Mouse (Mus musculus): ENCODE measurements at regions not wholly inside any gene's neighbourhood (a gene's known extent, or its start where the extent isn't known, plus 50 kb on each side); places are given as distances from the start of the nearest gene placed in this dataset.

DNA sequence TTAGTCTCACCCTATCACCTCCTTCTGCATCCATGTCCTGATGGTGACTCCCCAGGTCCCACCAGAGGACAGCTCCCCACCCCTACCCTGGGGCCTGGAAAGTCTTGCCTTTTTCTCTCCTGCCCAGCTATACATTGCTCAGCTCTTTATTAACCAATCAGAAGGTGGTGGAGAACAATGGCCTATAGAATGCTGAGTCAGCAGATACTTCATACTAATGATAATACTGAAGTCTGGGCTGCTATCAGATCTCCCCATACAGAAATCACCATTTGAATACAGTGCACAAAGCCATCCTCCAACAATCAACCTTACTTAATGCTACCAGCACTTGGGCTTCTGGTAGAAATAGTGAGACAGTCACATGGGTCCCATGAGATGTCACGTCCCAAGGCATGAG lies 141.2 kb upstream of the Map3k1 start:
- H3K27me3 ChIP-seq (replicated peaks; ENCODE audit: control insufficient read depth, insufficient read depth, low read length), result no peaks in the 10 kb centered on the region
- H3K4me1 ChIP-seq (ENCODE audit: control insufficient read depth, insufficient read depth, low read length), result peaks cover 11% of the 10 kb centered on the region
- H3K9me3 ChIP-seq (ENCODE audit: control insufficient read depth, low read length), result no peaks in the 10 kb centered on the region
- no peaks in the 10 kb centered on the region for H3K36me3 ChIP-seq (ENCODE audit: control insufficient read depth, insufficient read depth, low read length)
- H3K27ac ChIP-seq (replicated peaks; ENCODE audit: low read depth, low read length), result no peak overlapping the region
- DNase-seq (ENCODE audit: low spot score) (no peak), ATAC-seq (ENCODE audit: low read depth) (no peak)
- no peak overlapping the region for H3K4me3 ChIP-seq (ENCODE audit: low read depth, low read length)
- no peak overlapping the region for H3K9ac ChIP-seq (ENCODE audit: low read depth, low read length)
- 89% methylated on average over 1 of the region's 1 CpGs for WGBS
- no peak overlapping the region for H3K4me2 ChIP-seq (ENCODE audit: low read depth, low read length)

DNA sequence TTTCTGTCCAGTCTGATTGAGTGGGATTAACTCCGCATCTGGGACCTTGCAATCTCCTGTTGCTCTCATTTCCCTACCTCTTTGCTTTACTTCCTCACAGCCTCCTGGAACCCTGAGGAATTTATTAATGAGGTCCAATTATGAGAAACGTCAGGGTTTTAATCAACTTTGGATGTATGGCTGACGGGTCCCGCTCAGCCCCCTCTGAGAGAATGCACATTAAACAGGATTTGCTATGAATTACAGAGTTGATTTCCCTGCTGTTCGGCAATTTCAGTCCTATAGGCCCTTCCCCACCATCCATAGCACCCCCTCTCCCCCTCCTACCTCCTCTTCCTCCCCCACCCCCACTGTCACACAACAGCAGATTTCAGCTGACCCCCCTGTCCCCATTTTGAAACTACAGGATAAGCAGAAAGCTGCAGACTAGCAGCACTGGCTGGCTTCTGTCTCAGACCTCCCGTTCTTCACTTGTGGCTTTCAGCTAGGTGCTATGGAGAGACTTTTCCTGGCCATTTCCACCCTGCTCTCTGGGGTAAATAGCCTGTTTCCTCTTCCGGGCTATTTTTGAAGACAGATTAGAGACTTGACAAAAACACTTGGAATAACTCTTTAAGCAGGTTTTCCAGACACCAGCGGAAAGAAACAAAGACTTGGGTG lies 145.2 kb upstream of the Map3k1 start:
- WGBS, result 40% methylated on average over 8 of the region's 8 CpGs
- H3K4me1 ChIP-seq (ENCODE audit: control insufficient read depth, insufficient read depth, low read length), result peaks cover 11% of the 10 kb centered on the region
- DNase-seq (ENCODE audit: low spot score) (no peak), ATAC-seq (ENCODE audit: low read depth) (no peak)
- no peaks in the 10 kb centered on the region for H3K36me3 ChIP-seq (ENCODE audit: control insufficient read depth, insufficient read depth, low read length)
- 0 out of 2 replicates have a peak overlapping the region, but pooled peaks have one; percentile 9 for H3K27ac ChIP-seq (replicated peaks; ENCODE audit: low read depth, low read length)
- no peaks in the 10 kb centered on the region for H3K9me3 ChIP-seq (ENCODE audit: control insufficient read depth, low read length)
- H3K9ac ChIP-seq (ENCODE audit: low read depth, low read length), result no peak overlapping the region
- no peaks in the 10 kb centered on the region for H3K27me3 ChIP-seq (replicated peaks; ENCODE audit: control insufficient read depth, insufficient read depth, low read length)
- no peak overlapping the region for H3K4me2 ChIP-seq (ENCODE audit: low read depth, low read length)
- no peak overlapping the region for H3K4me3 ChIP-seq (ENCODE audit: low read depth, low read length)

DNA sequence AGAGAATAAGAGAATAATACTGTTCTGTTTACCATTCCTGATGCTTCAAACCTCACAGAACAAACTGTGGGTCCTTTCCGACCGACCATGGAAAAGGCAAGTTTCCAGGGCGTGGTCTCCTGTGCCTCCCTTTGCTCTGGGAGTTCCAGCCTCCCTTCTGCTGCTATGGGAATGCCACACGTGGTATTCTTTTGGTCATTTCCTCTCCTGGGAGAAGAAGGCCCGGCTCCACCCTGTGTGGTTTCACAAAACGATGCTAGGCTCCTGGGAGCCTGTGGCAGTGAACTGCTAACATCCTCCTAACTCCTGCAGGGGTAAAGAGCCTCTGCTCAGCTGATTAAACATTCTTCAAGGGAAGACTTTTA lies 145.7 kb upstream of the Map3k1 start:
- 13% methylated on average over 6 of the region's 6 CpGs for WGBS
- peak; percentile 47 for DNase-seq (ENCODE audit: low spot score)
- no peaks in the 10 kb centered on the region for H3K27me3 ChIP-seq (replicated peaks; ENCODE audit: control insufficient read depth, insufficient read depth, low read length)
- H3K4me1 ChIP-seq (ENCODE audit: control insufficient read depth, insufficient read depth, low read length), result peaks cover 11% of the 10 kb centered on the region
- no peaks in the 10 kb centered on the region for H3K36me3 ChIP-seq (ENCODE audit: control insufficient read depth, insufficient read depth, low read length)
- no peak overlapping the region for H3K4me2 ChIP-seq (ENCODE audit: low read depth, low read length)
- H3K27ac ChIP-seq (replicated peaks; ENCODE audit: low read depth, low read length), result 0 out of 2 replicates have a peak overlapping the region, but pooled peaks have one; percentile 9
- no peaks in the 10 kb centered on the region for H3K9me3 ChIP-seq (ENCODE audit: control insufficient read depth, low read length)
- peak; percentile 22; the same call in 1 of the 2 replicates for ATAC-seq (ENCODE audit: low read depth)
- H3K9ac ChIP-seq (ENCODE audit: low read depth, low read length), result no peak overlapping the region
- H3K4me3 ChIP-seq (ENCODE audit: low read depth, low read length), result no peak overlapping the region

DNA sequence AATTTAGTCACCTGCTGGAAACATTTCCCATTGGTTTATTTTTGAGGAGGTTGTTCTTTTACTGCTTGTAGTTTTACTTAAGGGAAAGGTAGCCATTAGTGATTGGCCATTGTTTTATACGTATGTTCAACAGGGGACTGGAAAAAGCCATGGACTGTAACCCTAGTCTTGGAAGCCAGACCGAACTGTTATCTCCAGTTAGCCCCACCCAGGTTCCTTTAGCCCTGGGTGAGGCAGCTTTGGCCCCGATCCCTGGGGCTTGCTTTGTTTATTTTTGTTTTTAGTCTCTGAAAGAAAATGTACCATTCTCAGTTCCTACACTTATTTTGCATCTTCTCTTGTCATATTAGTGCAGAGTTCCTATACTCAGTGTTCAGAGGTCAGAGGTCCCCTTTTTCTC lies 148.3 kb upstream of the Map3k1 start:
- Histone ChIP-seq H3K4me1 (ENCODE audit: control insufficient read depth, insufficient read depth, low read length) (peaks cover 11% of the 10 kb centered on the region), H3K9me3 (ENCODE audit: control insufficient read depth, low read length) (no peaks in the 10 kb centered on the region), H3K4me3 (ENCODE audit: low read depth, low read length) (no peak overlapping the region), H3K27me3 (replicated peaks; ENCODE audit: control insufficient read depth, insufficient read depth, low read length) (no peaks in the 10 kb centered on the region), H3K36me3 (ENCODE audit: control insufficient read depth, insufficient read depth, low read length) (no peaks in the 10 kb centered on the region), H3K4me2 (ENCODE audit: low read depth, low read length) (no peak overlapping the region), H3K27ac (replicated peaks; ENCODE audit: low read depth, low read length) (no peak overlapping the region), H3K9ac (ENCODE audit: low read depth, low read length) (no peak overlapping the region)
- ATAC-seq (ENCODE audit: low read depth) (no peak), DNase-seq (ENCODE audit: low spot score) (no peak)
- WGBS, result 72% methylated on average over 3 of the region's 3 CpGs

DNA sequence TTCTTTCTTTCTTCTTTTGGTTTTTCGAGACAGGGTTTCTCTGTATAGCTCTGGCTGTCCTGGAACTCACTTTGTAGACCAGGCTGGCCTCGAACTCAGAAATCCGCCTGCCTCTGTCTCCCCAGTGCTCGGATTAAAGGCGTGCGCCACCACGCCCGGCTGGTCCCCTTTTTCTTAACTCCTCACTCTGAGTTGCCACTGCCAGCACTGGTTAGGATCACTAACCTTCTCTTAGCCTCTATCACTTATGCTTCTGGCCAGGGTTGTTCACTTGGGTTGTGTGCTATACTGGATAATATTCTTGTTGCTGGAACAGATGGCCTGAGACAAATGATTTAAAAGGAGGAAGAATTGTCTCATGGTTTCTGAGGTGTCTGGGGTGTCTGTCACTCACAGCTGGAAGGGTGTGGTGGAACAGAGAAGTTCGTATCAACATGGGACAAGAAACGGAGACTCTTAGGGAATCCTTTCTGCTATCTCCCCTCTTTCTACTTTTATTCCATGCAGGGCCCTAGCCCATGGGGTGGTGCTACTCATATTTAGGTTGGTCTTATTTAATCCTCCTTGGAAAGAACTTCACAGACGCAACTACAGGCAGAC lies 149.0 kb upstream of the Map3k1 start:
- Histone ChIP-seq H3K36me3 (ENCODE audit: control insufficient read depth, insufficient read depth, low read length) (no peaks in the 10 kb centered on the region), H3K27ac (replicated peaks; ENCODE audit: low read depth, low read length) (no peak overlapping the region), H3K27me3 (replicated peaks; ENCODE audit: control insufficient read depth, insufficient read depth, low read length) (no peaks in the 10 kb centered on the region), H3K4me1 (ENCODE audit: control insufficient read depth, insufficient read depth, low read length) (peaks cover 11% of the 10 kb centered on the region), H3K4me3 (ENCODE audit: low read depth, low read length) (no peak overlapping the region), H3K4me2 (ENCODE audit: low read depth, low read length) (no peak overlapping the region), H3K9me3 (ENCODE audit: control insufficient read depth, low read length) (no peaks in the 10 kb centered on the region), H3K9ac (ENCODE audit: low read depth, low read length) (no peak overlapping the region)
- DNase-seq (ENCODE audit: low spot score), result no peak
- WGBS, result 92% methylated on average over 11 of the region's 11 CpGs
- no peak for ATAC-seq (ENCODE audit: low read depth)

DNA sequence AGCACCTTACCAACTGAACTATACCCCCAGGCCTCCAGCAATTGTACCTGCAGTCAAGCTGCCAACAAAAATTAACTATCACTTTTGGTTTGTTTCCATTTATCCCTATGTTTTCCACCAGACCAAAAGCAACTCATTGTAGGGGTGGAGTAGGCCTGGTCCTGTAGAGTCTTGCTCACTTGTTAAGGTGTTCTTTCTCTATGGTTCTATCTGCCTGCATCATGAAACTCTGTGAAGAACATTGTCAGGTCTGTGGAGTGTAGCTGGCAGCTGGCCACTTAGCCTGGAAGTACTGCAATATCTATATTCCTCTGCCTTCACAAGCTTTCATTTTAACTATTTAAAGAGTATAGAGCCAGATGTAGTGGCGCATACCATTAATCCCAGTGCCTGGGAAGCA lies 149.6 kb upstream of the Map3k1 start:
- peaks cover 11% of the 10 kb centered on the region for H3K4me1 ChIP-seq (ENCODE audit: control insufficient read depth, insufficient read depth, low read length)
- no peak for ATAC-seq (ENCODE audit: low read depth)
- H3K4me3 ChIP-seq (ENCODE audit: low read depth, low read length), result no peak overlapping the region
- DNase-seq (ENCODE audit: low spot score), result no peak
- no peak overlapping the region for H3K4me2 ChIP-seq (ENCODE audit: low read depth, low read length)
- H3K9me3 ChIP-seq (ENCODE audit: control insufficient read depth, low read length), result no peaks in the 10 kb centered on the region
- H3K9ac ChIP-seq (ENCODE audit: low read depth, low read length), result no peak overlapping the region
- 95% methylated on average over 1 of the region's 1 CpGs for WGBS
- no peaks in the 10 kb centered on the region for H3K36me3 ChIP-seq (ENCODE audit: control insufficient read depth, insufficient read depth, low read length)
- no peak overlapping the region for H3K27ac ChIP-seq (replicated peaks; ENCODE audit: low read depth, low read length)
- no peaks in the 10 kb centered on the region for H3K27me3 ChIP-seq (replicated peaks; ENCODE audit: control insufficient read depth, insufficient read depth, low read length)

DNA sequence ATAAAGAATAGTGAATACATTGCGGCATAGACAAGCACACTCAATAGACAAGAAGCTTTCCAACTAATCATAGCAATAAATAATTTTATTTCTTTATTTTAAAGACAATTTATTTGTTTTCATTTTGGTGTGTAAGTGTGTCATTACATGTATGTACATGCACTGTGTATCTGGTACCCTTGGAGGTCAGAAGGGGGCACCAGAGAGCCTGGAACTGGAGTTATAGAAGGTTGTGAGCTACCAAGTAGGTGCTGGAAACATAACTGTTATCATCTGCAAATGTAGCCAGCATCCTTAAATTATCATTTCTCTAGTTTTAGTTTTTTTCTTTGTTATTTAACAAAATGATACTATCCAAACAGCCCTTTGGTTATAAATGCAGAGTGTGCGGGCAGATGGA lies 151.2 kb upstream of the Map3k1 start:
- H3K9ac ChIP-seq (ENCODE audit: low read depth, low read length), result no peak overlapping the region
- H3K27me3 ChIP-seq (replicated peaks; ENCODE audit: control insufficient read depth, insufficient read depth, low read length), result no peaks in the 10 kb centered on the region
- DNase-seq (ENCODE audit: low spot score) (no peak), ATAC-seq (ENCODE audit: low read depth) (no peak)
- no peaks in the 10 kb centered on the region for H3K4me1 ChIP-seq (ENCODE audit: control insufficient read depth, insufficient read depth, low read length)
- no peaks in the 10 kb centered on the region for H3K36me3 ChIP-seq (ENCODE audit: control insufficient read depth, insufficient read depth, low read length)
- 99% methylated on average over 2 of the region's 2 CpGs for WGBS
- no peaks in the 10 kb centered on the region for H3K9me3 ChIP-seq (ENCODE audit: control insufficient read depth, low read length)
- H3K4me3 ChIP-seq (ENCODE audit: low read depth, low read length), result no peak overlapping the region
- no peak overlapping the region for H3K27ac ChIP-seq (replicated peaks; ENCODE audit: low read depth, low read length)
- no peak overlapping the region for H3K4me2 ChIP-seq (ENCODE audit: low read depth, low read length)

DNA sequence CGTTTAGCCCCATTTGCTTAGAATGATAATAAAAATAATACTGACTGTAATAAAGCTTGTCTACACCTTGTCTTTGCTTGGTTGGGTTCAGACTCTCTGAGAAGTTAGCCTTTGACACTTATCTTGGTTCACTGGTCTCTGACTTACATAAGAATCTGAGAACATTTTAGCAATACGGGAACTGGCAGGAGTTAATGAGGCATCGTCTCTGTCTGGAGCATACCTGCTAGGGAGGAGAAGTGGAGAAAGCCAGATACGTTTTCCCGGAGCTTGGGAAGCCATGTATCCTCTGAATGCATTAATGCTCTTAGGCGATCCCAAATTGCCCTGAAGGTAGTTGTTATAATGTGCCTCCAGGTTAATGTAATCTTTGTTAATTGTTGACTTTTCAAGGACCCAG lies 152.6 kb upstream of the Map3k1 start:
- Histone ChIP-seq H3K4me3 (ENCODE audit: low read depth, low read length) (no peak overlapping the region), H3K36me3 (ENCODE audit: control insufficient read depth, insufficient read depth, low read length) (no peaks in the 10 kb centered on the region), H3K9me3 (ENCODE audit: control insufficient read depth, low read length) (no peaks in the 10 kb centered on the region), H3K27me3 (replicated peaks; ENCODE audit: control insufficient read depth, insufficient read depth, low read length) (no peaks in the 10 kb centered on the region), H3K4me1 (ENCODE audit: control insufficient read depth, insufficient read depth, low read length) (no peaks in the 10 kb centered on the region), H3K4me2 (ENCODE audit: low read depth, low read length) (no peak overlapping the region), H3K27ac (replicated peaks; ENCODE audit: low read depth, low read length) (no peak overlapping the region), H3K9ac (ENCODE audit: low read depth, low read length) (no peak overlapping the region)
- DNase-seq (ENCODE audit: low spot score) (no peak), ATAC-seq (ENCODE audit: low read depth) (no peak)
- WGBS, result 67% methylated on average over 6 of the region's 6 CpGs

DNA sequence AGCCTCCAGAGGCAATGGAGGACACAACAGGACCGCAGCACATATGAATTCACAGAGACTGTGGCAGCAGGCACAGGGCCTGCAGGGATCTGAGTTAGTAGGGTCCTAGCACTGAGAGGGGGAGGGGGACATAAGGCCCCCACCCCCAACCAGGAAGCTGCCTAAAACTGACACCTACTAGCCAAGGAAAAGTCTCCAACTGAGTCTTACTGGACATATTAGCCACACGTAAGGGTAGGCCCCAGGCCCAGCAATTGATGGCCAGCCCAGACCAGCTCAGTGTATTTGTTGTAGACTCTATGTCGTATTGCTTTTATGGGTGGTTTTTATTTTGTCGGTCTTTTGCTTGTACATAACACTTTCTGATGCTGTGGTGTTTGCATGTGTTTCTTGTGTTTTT lies 153.4 kb upstream of the Map3k1 start:
- H3K9ac ChIP-seq (ENCODE audit: low read depth, low read length), result no peak overlapping the region
- ATAC-seq (ENCODE audit: low read depth) (no peak), DNase-seq (ENCODE audit: low spot score) (no peak)
- WGBS, result 84% methylated on average over 4 of the region's 4 CpGs
- H3K27ac ChIP-seq (replicated peaks; ENCODE audit: low read depth, low read length), result no peak overlapping the region
- no peaks in the 10 kb centered on the region for H3K36me3 ChIP-seq (ENCODE audit: control insufficient read depth, insufficient read depth, low read length)
- H3K27me3 ChIP-seq (replicated peaks; ENCODE audit: control insufficient read depth, insufficient read depth, low read length), result no peaks in the 10 kb centered on the region
- H3K4me3 ChIP-seq (ENCODE audit: low read depth, low read length), result no peak overlapping the region
- H3K9me3 ChIP-seq (ENCODE audit: control insufficient read depth, low read length), result no peaks in the 10 kb centered on the region
- no peaks in the 10 kb centered on the region for H3K4me1 ChIP-seq (ENCODE audit: control insufficient read depth, insufficient read depth, low read length)
- no peak overlapping the region for H3K4me2 ChIP-seq (ENCODE audit: low read depth, low read length)
